Comparison of ENCODE assay signal across 8 mouse cellular contexts in genomic region chr15:99596056-99596687, GRCm38 (mm10). TPM values are rescaled to one million over a fixed set of nuclear protein-coding genes. Genes with fewer than 3 reads are reported as not detected.
A peak's percentile ranks its signal among the peaks of the same experiment; 100 is the strongest.
DNase-seq lines count a peak whose midpoint lies in the region; ATAC-seq and TF ChIP-seq lines count a peak whose summit lies in the region.

No protein-coding gene starts in this region.

- no peaks in the 10 kb centered on the region for H3K9me3 ChIP-seq in embryonic facial prominence, embryonic 14.5 days (ENCODE audit: control insufficient read depth, low read length)
- no peaks in the 10 kb centered on the region for H3K9me3 ChIP-seq in kidney, embryonic 14.5 days (ENCODE audit: control insufficient read depth, low read length)
- no peaks in the 10 kb centered on the region for H3K9me3 ChIP-seq in limb, embryonic 14.5 days (ENCODE audit: control insufficient read depth, low read length)

- H3K9ac ChIP-seq in embryonic facial prominence, embryonic 14.5 days (ENCODE audit: low read depth, low read length), result no peak overlapping the region
- H3K9ac ChIP-seq in kidney, embryonic 14.5 days (ENCODE audit: low read depth, low read length), result no peak overlapping the region
- H3K9ac ChIP-seq in limb, embryonic 14.5 days (ENCODE audit: low read depth, low read length, severe bottlenecking), result no peak overlapping the region

- H3K27me3 ChIP-seq in embryonic facial prominence, embryonic 14.5 days (replicated peaks; ENCODE audit: control insufficient read depth, insufficient read depth, low read length), result peaks cover 76% of the 10 kb centered on the region
- H3K27me3 ChIP-seq in kidney, embryonic 14.5 days (ENCODE audit: control insufficient read depth, insufficient read depth, low read length), result peaks cover 56% of the 10 kb centered on the region
- H3K27me3 ChIP-seq in limb, embryonic 14.5 days (ENCODE audit: control insufficient read depth, insufficient read depth, low read length), result peaks cover 40% of the 10 kb centered on the region

- no peak for TF ChIP-seq POLR2A in limb, embryonic 14.5 days (IDR thresholded peaks at IDR 0.05; ENCODE audit: borderline replicate concordance, extremely low read depth, insufficient read depth, insufficient read length)

- peak; percentile 85 for DNase-seq in A20 (ENCODE audit: low read depth, low spot score)
- peak; percentile 79 to 80 for DNase-seq in adrenal gland, postnatal 4 days (ENCODE audit: low spot score in 2 of 2)
- DNase-seq in embryonic facial prominence, embryonic 14.5 days (ENCODE audit: low spot score), result peak; percentile 86
- peak; percentile 58 to 70 for DNase-seq in heart, adult 9 months (ENCODE audit: low spot score in 2 of 2)
- DNase-seq in limb, embryonic 14.5 days (ENCODE audit: low spot score), result peak; percentile 83
- DNase-seq in monocyte, adult 2 months (ENCODE audit: low read depth in 1 of 2, low spot score in 2 of 2), result peak; percentile 58 to 70
- DNase-seq in spleen, postnatal 14 days (ENCODE audit: low spot score in 2 of 2), result peak; percentile 47 to 66

- no peak overlapping the region for H3K27ac ChIP-seq in embryonic facial prominence, embryonic 14.5 days (replicated peaks; ENCODE audit: low read depth, low read length)
- H3K27ac ChIP-seq in kidney, embryonic 14.5 days (ENCODE audit: low read depth, low read length), result no peak overlapping the region
- H3K27ac ChIP-seq in limb, embryonic 14.5 days (replicated peaks; ENCODE audit: low read depth, low read length), result no peak overlapping the region

- peak; percentile 92 for ATAC-seq in embryonic facial prominence, embryonic 14.5 days (ENCODE audit: low read depth)
- peak; percentile 82 for ATAC-seq in kidney, embryonic 14.5 days (ENCODE audit: low FRiP score, low TSS enrichment)
- peak; percentile 75; the same call in 1 of the 2 replicates for ATAC-seq in limb, embryonic 14.5 days (ENCODE audit: low FRiP score, low read depth)

- H3K4me2 ChIP-seq in embryonic facial prominence, embryonic 14.5 days (ENCODE audit: low read depth, low read length), result no peak overlapping the region
- no peak overlapping the region for H3K4me2 ChIP-seq in kidney, embryonic 14.5 days (replicated peaks; ENCODE audit: low read depth, low read length)
- H3K4me2 ChIP-seq in limb, embryonic 14.5 days (replicated peaks; ENCODE audit: low read depth, low read length, severe bottlenecking), result no peak overlapping the region

- no peaks in the 10 kb centered on the region for H3K4me1 ChIP-seq in embryonic facial prominence, embryonic 14.5 days (ENCODE audit: control insufficient read depth, insufficient read depth, low read length)
- peaks cover 12% of the 10 kb centered on the region; the same call in 1 of the 2 replicates for H3K4me1 ChIP-seq in kidney, embryonic 14.5 days (ENCODE audit: control insufficient read depth, insufficient read depth, low read length)
- no peaks in the 10 kb centered on the region for H3K4me1 ChIP-seq in limb, embryonic 14.5 days (ENCODE audit: control insufficient read depth, insufficient read depth, low read length)

- no peak overlapping the region for H3K4me3 ChIP-seq in embryonic facial prominence, embryonic 14.5 days (ENCODE audit: low read depth, low read length)
- no peak overlapping the region for H3K4me3 ChIP-seq in kidney, embryonic 14.5 days (ENCODE audit: low read length)
- no peak overlapping the region for H3K4me3 ChIP-seq in limb, embryonic 14.5 days (replicated peaks; ENCODE audit: low read length)

- WGBS in embryonic facial prominence, embryonic 14.5 days, result 0% methylated on average over 7 of the region's 7 CpGs
- 0% methylated on average over 7 of the region's 7 CpGs for WGBS in kidney, embryonic 14.5 days
- 0% methylated on average over 7 of the region's 7 CpGs for WGBS in limb, embryonic 14.5 days

- no peaks in the 10 kb centered on the region for H3K36me3 ChIP-seq in embryonic facial prominence, embryonic 14.5 days (ENCODE audit: control insufficient read depth, insufficient read depth, low read length)
- H3K36me3 ChIP-seq in kidney, embryonic 14.5 days (ENCODE audit: control insufficient read depth, insufficient read depth, low read length), result no peaks in the 10 kb centered on the region
- H3K36me3 ChIP-seq in limb, embryonic 14.5 days (ENCODE audit: control insufficient read depth, insufficient read depth, low read length), result no peaks in the 10 kb centered on the region

RNA-seq across cellular contexts. Expression of gene Aqp6, which starts 5.0 kb away (rescaled TPM):
- under 1 TPM in 1 of 2 experiments, not detected in 1; 0.81 TPM for total RNA-seq in adrenal gland, postnatal 4 days (2021)
- not detected in 2 replicates for polyA plus RNA-seq in embryonic facial prominence, embryonic 14.5 days (2014; fragmentation: Nextera tagmentation; extraction: Ambion mirVana)
- polyA plus RNA-seq in kidney, embryonic 14.5 days (2014; fragmentation: Nextera tagmentation; extraction: Ambion mirVana), result not detected in 2 replicates
- 0.03 TPM in 1 of 2 replicates, not detected in the other for polyA plus RNA-seq in limb, embryonic 14.5 days (2012; rRNA removed)
- not detected in 2 replicates for polyA plus RNA-seq in limb, embryonic 14.5 days (2014; fragmentation: Nextera tagmentation; extraction: Ambion mirVana)

RNA-seq across cellular contexts. Expression of gene Aqp5, which starts 5.6 kb away (rescaled TPM):
- 1 to 10 TPM; 2.5 to 3.4 TPM for total RNA-seq in adrenal gland, postnatal 4 days (2021)
- 1.8 and 2.9 TPM in 2 replicates for polyA plus RNA-seq in embryonic facial prominence, embryonic 14.5 days (2014; fragmentation: Nextera tagmentation; extraction: Ambion mirVana)
- polyA plus RNA-seq in kidney, embryonic 14.5 days (2014; fragmentation: Nextera tagmentation; extraction: Ambion mirVana), result 0.16 and 0.27 TPM in 2 replicates
- 0.26 TPM in 2 replicates for polyA plus RNA-seq in limb, embryonic 14.5 days (2012; rRNA removed)
- 0.28 and 0.47 TPM in 2 replicates for polyA plus RNA-seq in limb, embryonic 14.5 days (2014; fragmentation: Nextera tagmentation; extraction: Ambion mirVana)

RNA-seq across cellular contexts. Expression of gene Aqp2, which starts 17.3 kb away (rescaled TPM):
- 10 to 100 TPM in 1 of 2 experiments, 1 to 10 TPM in 1; 1.2 to 11.4 TPM for total RNA-seq in adrenal gland, postnatal 4 days (2021)
- polyA plus RNA-seq in embryonic facial prominence, embryonic 14.5 days (2014; fragmentation: Nextera tagmentation; extraction: Ambion mirVana), result 0.11 TPM in 1 of 2 replicates, not detected in the other
- 3.7 and 5.4 TPM in 2 replicates for polyA plus RNA-seq in kidney, embryonic 14.5 days (2014; fragmentation: Nextera tagmentation; extraction: Ambion mirVana)
- polyA plus RNA-seq in limb, embryonic 14.5 days (2012; rRNA removed), result not detected in 2 replicates
- polyA plus RNA-seq in limb, embryonic 14.5 days (2014; fragmentation: Nextera tagmentation; extraction: Ambion mirVana), result not detected in 2 replicates

RNA-seq across cellular contexts. Expression of gene Racgap1, which starts 55.3 kb away (rescaled TPM):
- 10 to 100 TPM; 49.9 to 55.4 TPM for total RNA-seq in adrenal gland, postnatal 4 days (2021)
- polyA plus RNA-seq in embryonic facial prominence, embryonic 14.5 days (2014; fragmentation: Nextera tagmentation; extraction: Ambion mirVana), result 75.7 and 89.8 TPM in 2 replicates
- 79.1 and 113 TPM in 2 replicates for polyA plus RNA-seq in kidney, embryonic 14.5 days (2014; fragmentation: Nextera tagmentation; extraction: Ambion mirVana)
- polyA plus RNA-seq in limb, embryonic 14.5 days (2012; rRNA removed), result 102 and 107 TPM in 2 replicates
- 82.1 and 92.4 TPM in 2 replicates for polyA plus RNA-seq in limb, embryonic 14.5 days (2014; fragmentation: Nextera tagmentation; extraction: Ambion mirVana)
